Mouse (Mus musculus) hindbrain, embryonic 10.5 days (tissue): ENCODE measurements at regions not wholly inside any gene's neighbourhood (a gene's known extent, or its start where the extent isn't known, plus 50 kb on each side); places are given as distances from the start of the nearest gene placed in this dataset.
A peak's percentile ranks its signal among the peaks of the same experiment; 100 is the strongest.
"Not testable (repeated sequence)": the region's sequence is repeated elsewhere in the genome, so short reads cannot be mapped to it uniquely, and the experiment has no call there.

Experiments
- DNase-seq: peaks from one replicate; pipeline ENCODE4 v3.0.0-alpha.2; 2017; ENCODE audit warnings: low spot score
- H3K27ac ChIP-seq: fragments of 300-500 bp; sonication (generic); 2 replicates; pipeline ENCODE4 v1.5.1; 2016; ENCODE audit warnings: mild to moderate bottlenecking, moderate library complexity
- H3K27me3 ChIP-seq: fragments of 300-500 bp; sonication (generic); 2 replicates; pipeline ENCODE4 v1.6.1; 2016; ENCODE audit warnings: mild to moderate bottlenecking; ENCODE audit not compliant: poor library complexity, insufficient read depth, severe bottlenecking
- H3K36me3 ChIP-seq: fragments of 300-500 bp; sonication (generic); 2 replicates; pipeline ENCODE4 v1.6.1; 2016; ENCODE audit warnings: mild to moderate bottlenecking, moderate library complexity
- H3K4me1 ChIP-seq: fragments of 300-500 bp; sonication (generic); replicated peaks from 2 replicates; pipeline ENCODE4 v1.6.1; 2016; ENCODE audit warnings: mild to moderate bottlenecking
- H3K4me3 ChIP-seq: fragments of 300-500 bp; sonication (generic); 2 replicates; pipeline ENCODE4 v1.5.1; 2016; ENCODE audit warnings: mild to moderate bottlenecking, moderate library complexity
- H3K9me3 ChIP-seq: fragments of 300-500 bp; sonication (generic); 2 replicates; pipeline ENCODE4 v1.6.1; 2016; ENCODE audit warnings: mild to moderate bottlenecking, moderate library complexity
- WGBS: fragments of 180-500 bp; shearing (Covaris S2); methylation state at CpG from one replicate; pipeline ENCODE4 v1.1.7; 2016; 5-methylcytosine and 5-hydroxymethylcytosine counted together

- H3K9me3 ChIP-seq, result peaks cover 19% of the 10 kb centered on the region
- H3K36me3 ChIP-seq, result no peaks in the 10 kb centered on the region
- WGBS, result 79% methylated on average over 5 of the region's 5 CpGs
- no peaks in the 10 kb centered on the region for H3K27me3 ChIP-seq
- no peak overlapping the region; the same call in 1 of the 2 replicates for H3K27ac ChIP-seq
- H3K4me1 ChIP-seq, result peaks cover 4% of the 10 kb centered on the region; the same call in 1 of the 2 replicates
- H3K4me3 ChIP-seq, result no peak overlapping the region
- no peak for DNase-seq
Observed at GRCm38 (mm10) chr17:27294208-27294604, 89.9 kb upstream of the Lemd2 start.

- H3K4me3 ChIP-seq, result no peak overlapping the region
- H3K27ac ChIP-seq, result peak overlapping the region; percentile 8; the same call in 1 of the 2 replicates
- no peaks in the 10 kb centered on the region for H3K36me3 ChIP-seq
- peaks cover 19% of the 10 kb centered on the region for H3K9me3 ChIP-seq
- H3K27me3 ChIP-seq, result no peaks in the 10 kb centered on the region
- H3K4me1 ChIP-seq, result peaks cover 4% of the 10 kb centered on the region; the same call in 1 of the 2 replicates
- DNase-seq, result no peak
- WGBS, result 87% methylated on average over 14 of the region's 14 CpGs
Observed at GRCm38 (mm10) chr17:27293586-27294207, 89.4 kb upstream of the Lemd2 start.

- Histone ChIP-seq H3K27ac (no peak overlapping the region), H3K36me3 (no peaks in the 10 kb centered on the region), H3K4me1 (peaks cover 4% of the 10 kb centered on the region; the same call in 1 of the 2 replicates), H3K27me3 (no peaks in the 10 kb centered on the region), H3K9me3 (peaks cover 19% of the 10 kb centered on the region), H3K4me3 (no peak overlapping the region)
- DNase-seq, result no peak
- 88% methylated on average over 10 of the region's 10 CpGs for WGBS
Observed at GRCm38 (mm10) chr17:27291673-27292072, 87.4 kb upstream of the Lemd2 start.

GRCm38 (mm10) chr17:27291176-27291575 is 86.9 kb upstream of the Lemd2 start:
- Histone ChIP-seq H3K4me1 (peaks cover 4% of the 10 kb centered on the region; the same call in 1 of the 2 replicates), H3K4me3 (no peak overlapping the region), H3K27me3 (no peaks in the 10 kb centered on the region), H3K9me3 (peaks cover 16% of the 10 kb centered on the region), H3K36me3 (no peaks in the 10 kb centered on the region), H3K27ac (no peak overlapping the region)
- 91% methylated on average over 14 of the region's 14 CpGs for WGBS
- DNase-seq, result no peak

GRCm38 (mm10) chr17:27290311-27290710 is 86.0 kb upstream of the Lemd2 start:
- no peak for DNase-seq
- peaks cover 15% of the 10 kb centered on the region for H3K9me3 ChIP-seq
- H3K27ac ChIP-seq, result no peak overlapping the region
- no peaks in the 10 kb centered on the region for H3K27me3 ChIP-seq
- no peak overlapping the region for H3K4me3 ChIP-seq
- 96% methylated on average over 16 of the region's 16 CpGs for WGBS
- H3K36me3 ChIP-seq, result no peaks in the 10 kb centered on the region
- peaks cover 4% of the 10 kb centered on the region; the same call in 1 of the 2 replicates for H3K4me1 ChIP-seq

- WGBS, result 94% methylated on average over 14 of the region's 15 CpGs
- H3K27ac ChIP-seq, H3K27me3 ChIP-seq, DNase-seq, H3K36me3 ChIP-seq, H3K4me1 ChIP-seq, H3K4me3 ChIP-seq: not testable (repeated sequence)
- peaks cover 15% of the 10 kb centered on the region for H3K9me3 ChIP-seq
Observed at GRCm38 (mm10) chr17:27289804-27290203, 85.5 kb upstream of the Lemd2 start.

- H3K36me3 ChIP-seq, H3K4me1 ChIP-seq, H3K27me3 ChIP-seq, H3K4me3 ChIP-seq, H3K27ac ChIP-seq, DNase-seq: not testable (repeated sequence)
- WGBS, result 95% methylated on average over 10 of the region's 10 CpGs
- peaks cover 15% of the 10 kb centered on the region for H3K9me3 ChIP-seq
Observed at GRCm38 (mm10) chr17:27287986-27288385, 83.7 kb upstream of the Lemd2 start.

GRCm38 (mm10) chr17:27281241-27281640 is 77.0 kb upstream of the Lemd2 start:
- DNase-seq, result no peak
- Histone ChIP-seq H3K9me3 (peaks cover 25% of the 10 kb centered on the region), H3K4me3 (no peak overlapping the region), H3K27me3 (no peaks in the 10 kb centered on the region), H3K36me3 (no peaks in the 10 kb centered on the region), H3K27ac (no peak overlapping the region), H3K4me1 (no peaks in the 10 kb centered on the region)
- WGBS, result 85% methylated on average over 9 of the region's 9 CpGs

- WGBS, result 93% methylated on average over 17 of the region's 17 CpGs
- peaks cover 32% of the 10 kb centered on the region for H3K9me3 ChIP-seq
- H3K27me3 ChIP-seq, H3K4me3 ChIP-seq, H3K4me1 ChIP-seq, H3K36me3 ChIP-seq, H3K27ac ChIP-seq, DNase-seq: not testable (repeated sequence)
Observed at GRCm38 (mm10) chr17:27279491-27280288, 75.4 kb upstream of the Lemd2 start.

- peaks cover 32% of the 10 kb centered on the region for H3K9me3 ChIP-seq
- H3K27ac ChIP-seq, H3K4me3 ChIP-seq, H3K4me1 ChIP-seq, H3K27me3 ChIP-seq, H3K36me3 ChIP-seq, DNase-seq: not testable (repeated sequence)
- 96% methylated on average over 12 of the region's 12 CpGs for WGBS
Observed at GRCm38 (mm10) chr17:27277786-27278185, 73.5 kb upstream of the Lemd2 start.

GRCm38 (mm10) chr17:27271756-27272155 is 67.5 kb upstream of the Lemd2 start:
- H3K36me3 ChIP-seq, H3K4me1 ChIP-seq, H3K4me3 ChIP-seq, H3K27me3 ChIP-seq, H3K27ac ChIP-seq, DNase-seq: not testable (repeated sequence)
- 92% methylated on average over 12 of the region's 12 CpGs for WGBS
- H3K9me3 ChIP-seq, result peaks cover 10% of the 10 kb centered on the region

GRCm38 (mm10) chr17:27270776-27271175 is 66.5 kb upstream of the Lemd2 start:
- not testable (repeated sequence) for H3K4me3 ChIP-seq

GRCm38 (mm10) chr17:27264607-27265006 is 60.3 kb upstream of the Lemd2 start:
- not testable (repeated sequence) for DNase-seq, H3K27ac ChIP-seq, H3K27me3 ChIP-seq, H3K4me1 ChIP-seq, H3K4me3 ChIP-seq, H3K36me3 ChIP-seq, H3K9me3 ChIP-seq
- WGBS, result 95% methylated on average over 8 of the region's 9 CpGs

More at GRCm38 (mm10) chr17:27270776-27271175, 66.5 kb upstream of the Lemd2 start:
- not testable (repeated sequence) for H3K27me3 ChIP-seq, H3K27ac ChIP-seq, DNase-seq, H3K4me1 ChIP-seq, H3K36me3 ChIP-seq, H3K9me3 ChIP-seq
- WGBS, result 94% methylated on average over 8 of the region's 8 CpGs
